Mouse (Mus musculus): ENCODE results near the gene Car5b. TPM values are rescaled to one million over a fixed set of nuclear protein-coding genes. Genes with fewer than 3 reads are reported as not detected.

Gene Car5b
- 1.0 TPM in 2 replicates for polyA plus RNA-seq (2015; fragmentation: Nextera tagmentation; extraction: Ambion mirVana)

- Histone ChIP-seq H3K27me3 (peaks cover 9% of the 10 kb centered on the region), H3K36me3 (no peaks in the 10 kb centered on the region), H3K9ac (no peak within 1 kb of the TSS; the same call in 1 of the 2 replicates), H3K4me3 (peak within 1 kb of the TSS; percentile 42), H3K4me1 (no peaks in the 10 kb centered on the region), H3K27ac (no peak within 1 kb of the TSS), H3K9me3 (no peaks in the 10 kb centered on the region), H3K4me2 (replicated peaks) (peak within 1 kb of the TSS; percentile 62)
- 8% methylated on average over 22 of the region's 22 CpGs for WGBS
- ATAC-seq (ENCODE audit: low FRiP score, low read depth): peak; percentile 99
Observed at GRCm38 (mm10) chrX:164027607-164028289, at the start of gene Car5b. Gene Car5b (minus strand): TSS chrX:164027997.

- Histone ChIP-seq H3K9ac (peak within 1 kb of the TSS; percentile 68), H3K4me3 (peak within 1 kb of the TSS; percentile 60), H3K36me3 (peaks cover 10% of the 10 kb centered on the region; the same call in 1 of the 2 replicates), H3K27me3 (peaks cover 23% of the 10 kb centered on the region; the same call in 1 of the 2 replicates), H3K4me1 (peaks cover 7% of the 10 kb centered on the region; the same call in 1 of the 2 replicates), H3K4me2 (replicated peaks) (peak within 1 kb of the TSS; percentile 70), H3K9me3 (no peaks in the 10 kb centered on the region), H3K27ac (peak within 1 kb of the TSS; percentile 65; the same call in 1 of the 2 replicates)
- peak; percentile 99 for ATAC-seq (ENCODE audit: low FRiP score, low read depth)
- WGBS: 25% methylated on average over 54 of the region's 54 CpGs
Observed at GRCm38 (mm10) chrX:164076040-164076775, 48.4 kb upstream of the Car5b start, which contains the start of gene Siah1b. Gene Siah1b (minus strand): TSS chrX:164076493.

- H3K4me3 ChIP-seq: no peak overlapping the region
- no peak overlapping the region for H3K27ac ChIP-seq
- H3K9ac ChIP-seq: no peak overlapping the region
- no peak overlapping the region for H3K4me2 ChIP-seq (replicated peaks)
- WGBS: 88% methylated on average over 4 of the region's 4 CpGs
- H3K27me3 ChIP-seq: no peaks in the 10 kb centered on the region; the same call in 1 of the 2 replicates
- ATAC-seq (ENCODE audit: low FRiP score, low read depth): no peak
- H3K4me1 ChIP-seq: no peaks in the 10 kb centered on the region
- H3K9me3 ChIP-seq: no peaks in the 10 kb centered on the region
- peaks cover 10% of the 10 kb centered on the region; the same call in 1 of the 2 replicates for H3K36me3 ChIP-seq
Observed at GRCm38 (mm10) chrX:164068968-164069367, 41.2 kb upstream of the Car5b start.

- Histone ChIP-seq H3K9ac (no peak overlapping the region), H3K36me3 (no peaks in the 10 kb centered on the region), H3K27ac (no peak overlapping the region), H3K4me2 (replicated peaks) (no peak overlapping the region), H3K4me3 (no peak overlapping the region), H3K9me3 (no peaks in the 10 kb centered on the region), H3K27me3 (peaks cover 3% of the 10 kb centered on the region; the same call in 1 of the 2 replicates), H3K4me1 (no peaks in the 10 kb centered on the region)
- 19% methylated on average over 2 of the region's 2 CpGs for WGBS
- ATAC-seq (ENCODE audit: low FRiP score, low read depth): 0 out of 2 replicates have a peak, but pooled peaks have one; percentile 54
Observed at GRCm38 (mm10) chrX:164066185-164066584, 38.4 kb upstream of the Car5b start.

- Histone ChIP-seq H3K4me1 (no peaks in the 10 kb centered on the region), H3K4me3 (no peak overlapping the region), H3K4me2 (replicated peaks) (no peak overlapping the region), H3K27ac (no peak overlapping the region), H3K36me3 (no peaks in the 10 kb centered on the region), H3K9ac (no peak overlapping the region), H3K27me3 (peaks cover 21% of the 10 kb centered on the region; the same call in 1 of the 2 replicates), H3K9me3 (no peaks in the 10 kb centered on the region)
- ATAC-seq (ENCODE audit: low FRiP score, low read depth): no peak
- WGBS: 67% methylated on average over 4 of the region's 4 CpGs
Observed at GRCm38 (mm10) chrX:164059070-164059469, 31.3 kb upstream of the Car5b start.

- Histone ChIP-seq H3K9ac (no peak overlapping the region), H3K27ac (no peak overlapping the region), H3K4me3 (no peak overlapping the region), H3K27me3 (peaks cover 23% of the 10 kb centered on the region; the same call in 1 of the 2 replicates), H3K9me3 (no peaks in the 10 kb centered on the region), H3K36me3 (no peaks in the 10 kb centered on the region), H3K4me1 (no peaks in the 10 kb centered on the region), H3K4me2 (replicated peaks) (no peak overlapping the region)
- WGBS: 81% methylated on average over 3 of the region's 3 CpGs
- no peak for ATAC-seq (ENCODE audit: low FRiP score, low read depth)
Observed at GRCm38 (mm10) chrX:164058523-164058922, 30.7 kb upstream of the Car5b start.

GRCm38 (mm10) chrX:164055726-164056125 is 27.9 kb upstream of the Car5b start:
- no peaks in the 10 kb centered on the region for H3K4me1 ChIP-seq

GRCm38 (mm10) chrX:164046736-164047135 is 18.9 kb upstream of the Car5b start:
- 70% methylated on average over 2 of the region's 2 CpGs for WGBS
- no peak overlapping the region for H3K4me2 ChIP-seq (replicated peaks)
- H3K27me3 ChIP-seq: peaks cover 14% of the 10 kb centered on the region; the same call in 1 of the 2 replicates
- H3K9me3 ChIP-seq: no peaks in the 10 kb centered on the region
- H3K9ac ChIP-seq: no peak overlapping the region
- ATAC-seq (ENCODE audit: low FRiP score, low read depth): no peak
- H3K4me1 ChIP-seq: no peaks in the 10 kb centered on the region
- no peak overlapping the region for H3K27ac ChIP-seq
- no peak overlapping the region for H3K4me3 ChIP-seq
- no peaks in the 10 kb centered on the region for H3K36me3 ChIP-seq

More at GRCm38 (mm10) chrX:164055726-164056125, 27.9 kb upstream of the Car5b start:
- Histone ChIP-seq H3K27me3 (peaks cover 16% of the 10 kb centered on the region; the same call in 1 of the 2 replicates), H3K36me3 (no peaks in the 10 kb centered on the region), H3K9ac (no peak overlapping the region), H3K9me3 (no peaks in the 10 kb centered on the region), H3K4me2 (replicated peaks) (no peak overlapping the region), H3K27ac (no peak overlapping the region), H3K4me3 (no peak overlapping the region)
- no peak for ATAC-seq (ENCODE audit: low FRiP score, low read depth)
- WGBS: 91% methylated on average over 4 of the region's 4 CpGs

- peaks cover 23% of the 10 kb centered on the region; the same call in 1 of the 2 replicates for H3K27me3 ChIP-seq
- ATAC-seq (ENCODE audit: low FRiP score, low read depth): no peak
Observed at GRCm38 (mm10) chrX:164042069-164042468, 14.3 kb upstream of the Car5b start.

GRCm38 (mm10) chrX:164038882-164039281 is 11.1 kb upstream of the Car5b start:
- Histone ChIP-seq H3K36me3 (no peaks in the 10 kb centered on the region), H3K27me3 (peaks cover 17% of the 10 kb centered on the region; the same call in 1 of the 2 replicates), H3K9me3 (no peaks in the 10 kb centered on the region), H3K4me1 (no peaks in the 10 kb centered on the region), H3K4me3 (no peak overlapping the region), H3K4me2 (replicated peaks) (no peak overlapping the region), H3K9ac (no peak overlapping the region), H3K27ac (no peak overlapping the region)
- whole genome bisulfite sequencing: 49% methylated on average over 2 of the region's 2 CpGs
- ATAC-seq (ENCODE audit: low FRiP score, low read depth): no peak

More at GRCm38 (mm10) chrX:164042069-164042468, 14.3 kb upstream of the Car5b start:
- Histone ChIP-seq H3K36me3 (no peaks in the 10 kb centered on the region), H3K4me1 (no peaks in the 10 kb centered on the region), H3K4me2 (replicated peaks) (no peak overlapping the region), H3K27ac (no peak overlapping the region), H3K9me3 (no peaks in the 10 kb centered on the region), H3K9ac (no peak overlapping the region), H3K4me3 (no peak overlapping the region)
- 63% methylated on average over 13 of the region's 13 CpGs for WGBS

- no peaks in the 10 kb centered on the region for H3K36me3 ChIP-seq
- H3K4me1 ChIP-seq: no peaks in the 10 kb centered on the region
- H3K9me3 ChIP-seq: no peaks in the 10 kb centered on the region
- H3K4me2 ChIP-seq (replicated peaks): no peak overlapping the region
- no peak for ATAC-seq (ENCODE audit: low FRiP score, low read depth)
- H3K27me3 ChIP-seq: peaks cover 24% of the 10 kb centered on the region
- no peak overlapping the region for H3K27ac ChIP-seq
- H3K4me3 ChIP-seq: no peak overlapping the region
- WGBS: 89% methylated on average over 7 of the region's 7 CpGs
- H3K9ac ChIP-seq: no peak overlapping the region
Observed at GRCm38 (mm10) chrX:164035931-164036330, 8.1 kb upstream of the Car5b start.

- no peak overlapping the region for H3K4me2 ChIP-seq (replicated peaks)
- no peak overlapping the region for H3K4me3 ChIP-seq
- peaks cover 24% of the 10 kb centered on the region for H3K27me3 ChIP-seq
- no peak overlapping the region for H3K9ac ChIP-seq
- no peaks in the 10 kb centered on the region for H3K36me3 ChIP-seq
- H3K27ac ChIP-seq: no peak overlapping the region
- WGBS: 79% methylated on average over 2 of the region's 2 CpGs
- no peak for ATAC-seq (ENCODE audit: low FRiP score, low read depth)
- H3K9me3 ChIP-seq: no peaks in the 10 kb centered on the region
- H3K4me1 ChIP-seq: no peaks in the 10 kb centered on the region
Observed at GRCm38 (mm10) chrX:164035401-164035800, 7.6 kb upstream of the Car5b start.
